Mouse (Mus musculus) stomach, postnatal 0 days (tissue): ENCODE measurements at regions not wholly inside any gene's neighbourhood (a gene's known extent, or its start where the extent isn't known, plus 50 kb on each side); places are given as distances from the start of the nearest gene placed in this dataset.

Source experiments
- CTCF ChIP-seq: IDR thresholded peaks from 2 replicates; pipeline ENCODE4 v1.5.1; 2016; ENCODE audit warnings: antibody characterized with exemption, low read depth, mild to moderate bottlenecking, moderate library complexity
- EP300 ChIP-seq: optimal IDR thresholded peaks from 2 replicates; pipeline ENCODE3; 2016; ENCODE audit warnings: antibody characterized with exemption

GRCm38 (mm10) chr14:78173451-78173850, 84.6 kb upstream of the Fam216b start:
- TF ChIP-seq CTCF (no peak), EP300 (no peak)
